Mouse (Mus musculus) hindbrain, embryonic 12.5 days (tissue): ENCODE measurements around the gene Pgbd1. TPM values are rescaled to one million over a fixed set of nuclear protein-coding genes. Genes with fewer than 3 reads are reported as not detected.
A peak's percentile ranks its signal among the peaks of the same experiment; 100 is the strongest.
"Not testable (repeated sequence)": the region's sequence is repeated elsewhere in the genome, so short reads cannot be mapped to it uniquely, and the experiment has no call there.

Source experiments
- ATAC-seq: fragments of 200-750 bp; cut with Nextera tagmentation; 2 replicates; pipeline ENCODE4 v1.8.0; 2017; ENCODE audit warnings: moderate TSS enrichment; ENCODE audit not compliant: low FRiP score
- H3K27ac ChIP-seq: fragments of 300-500 bp; sonication (generic); 2 replicates; pipeline ENCODE4 v1.5.1; 2016; ENCODE audit warnings: mild to moderate bottlenecking
- H3K27me3 ChIP-seq: fragments of 300-500 bp; sonication (generic); 2 replicates; pipeline ENCODE4 v1.6.1; 2016; ENCODE audit warnings: mild to moderate bottlenecking
- H3K36me3 ChIP-seq: fragments of 300-500 bp; sonication (generic); 2 replicates; pipeline ENCODE4 v1.6.1; 2016; ENCODE audit warnings: mild to moderate bottlenecking
- H3K4me1 ChIP-seq: fragments of 300-500 bp; sonication (generic); 2 replicates; pipeline ENCODE4 v1.6.1; 2016
- H3K4me2 ChIP-seq: fragments of 300-500 bp; sonication (generic); replicated peaks from 2 replicates; pipeline ENCODE4 v1.6.1; 2016; ENCODE audit warnings: mild to moderate bottlenecking
- H3K4me3 ChIP-seq: fragments of 300-500 bp; sonication (generic); 2 replicates; pipeline ENCODE4 v1.5.1; 2016; ENCODE audit warnings: mild to moderate bottlenecking
- H3K9ac ChIP-seq: fragments of 300-500 bp; sonication (generic); 2 replicates; pipeline ENCODE4 v1.6.1; 2016; ENCODE audit warnings: mild to moderate bottlenecking, moderate library complexity
- H3K9me3 ChIP-seq: fragments of 300-500 bp; sonication (generic); replicated peaks from 2 replicates; pipeline ENCODE4 v1.6.1; 2016; ENCODE audit warnings: mild to moderate bottlenecking
- WGBS: fragments of 180-500 bp; shearing (Covaris S2); methylation state at CpG from one replicate; pipeline ENCODE4 v1.1.7; 2016; 5-methylcytosine and 5-hydroxymethylcytosine counted together
- polyA plus RNA-seq: library from polyadenylated mRNA; unstranded; fragments of >200 nt; fragmentation: Nextera tagmentation; extraction: Ambion mirVana; gene quantifications from 2 replicates; pipeline ENCODE4 v1.2.1, GENCODE M21; 2016

Gene Pgbd1
- polyA plus RNA-seq, 1 experiment from 2014 or later, result 4.9 TPM

DNA sequence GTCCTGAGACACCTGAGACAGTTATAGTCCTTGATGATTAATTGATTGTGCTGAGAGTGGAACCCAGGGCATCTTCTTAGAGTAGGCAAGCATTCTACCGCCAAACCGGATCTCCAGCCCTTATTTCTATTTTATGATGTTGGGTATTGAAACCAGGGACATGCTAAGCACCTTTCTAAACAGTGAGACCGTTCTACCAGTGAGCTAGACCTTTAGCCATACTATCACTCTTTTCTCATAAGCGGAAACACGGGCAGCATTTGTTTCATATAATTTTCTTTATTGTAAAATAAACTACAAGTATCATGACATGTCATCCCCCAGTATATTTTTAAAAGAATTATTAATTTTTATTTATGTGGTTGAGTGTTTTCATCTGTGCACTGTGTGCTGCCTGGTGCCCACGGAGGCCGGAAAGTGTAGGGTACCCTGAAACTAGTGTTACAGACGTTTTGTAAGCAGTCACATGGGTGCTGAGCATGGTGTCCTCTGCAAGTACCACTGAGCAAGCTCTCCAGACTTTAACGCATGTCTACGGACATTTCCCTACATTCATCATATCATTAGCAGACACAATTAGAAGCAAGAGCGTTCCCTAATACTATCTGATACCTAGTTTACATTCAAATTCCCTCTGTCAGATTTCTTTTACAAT, 31.9 kb downstream of the Pgbd1 start:
- H3K27ac ChIP-seq, result peak overlapping the region; percentile 72
- H3K9ac ChIP-seq, result peak overlapping the region; percentile 66
- WGBS, result 48% methylated on average over 11 of the region's 11 CpGs
- no peaks in the 10 kb centered on the region for H3K9me3 ChIP-seq
- H3K27me3 ChIP-seq, result 0 out of 2 replicates have a peak, but pooled peaks cover 3% of the 10 kb centered on the region
- H3K4me1 ChIP-seq, result peaks cover 3% of the 10 kb centered on the region
- no peaks in the 10 kb centered on the region for H3K36me3 ChIP-seq
- peak overlapping the region; percentile 52 for H3K4me3 ChIP-seq
- peak overlapping the region; percentile 67 for H3K4me2 ChIP-seq
- ATAC-seq, result peak; percentile 23

DNA sequence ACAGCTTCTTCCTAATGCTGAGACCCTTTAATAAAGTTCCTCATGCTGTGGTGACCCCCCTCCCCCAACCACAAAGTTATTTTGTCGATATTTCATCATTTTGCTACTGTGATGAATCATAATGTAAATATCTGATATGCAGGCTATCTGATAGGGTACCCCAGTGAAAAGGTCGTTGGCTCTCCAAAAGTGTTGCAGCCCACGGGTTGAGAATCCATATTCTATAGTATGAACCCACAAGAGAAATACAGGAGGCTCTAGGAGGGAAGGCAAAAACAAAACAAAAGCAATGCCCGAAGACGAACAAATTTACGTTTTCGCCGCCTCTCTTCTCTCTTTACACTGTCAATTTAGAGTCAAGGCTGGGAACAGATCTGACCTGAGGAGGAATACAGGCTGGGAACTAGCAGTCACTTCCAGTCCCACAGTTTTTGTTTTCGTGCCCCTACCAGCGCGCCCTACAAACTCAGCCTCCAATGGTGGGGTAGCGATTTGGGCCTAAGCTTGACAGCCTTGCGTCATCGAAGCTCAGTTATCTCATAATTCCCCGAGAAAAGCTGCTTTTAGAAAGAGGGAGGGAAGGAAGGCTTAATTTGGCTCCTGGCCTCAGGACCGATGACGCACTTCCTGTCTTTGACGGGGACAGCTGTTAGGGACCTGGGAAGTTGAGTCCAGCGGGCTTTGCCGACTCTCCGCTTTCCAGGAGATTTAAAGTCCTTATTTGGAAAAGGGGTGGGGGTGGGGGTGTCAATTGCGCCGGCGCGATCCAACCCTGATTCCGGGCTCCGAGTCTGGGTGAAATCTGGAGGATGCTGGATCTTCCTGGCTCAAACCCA, 32.7 kb downstream of the Pgbd1 start:
- ATAC-seq, result peak; percentile 96
- Histone ChIP-seq H3K4me3 (peak overlapping the region; percentile 52), H3K27ac (peak overlapping the region; percentile 72), H3K9me3 (no peaks in the 10 kb centered on the region), H3K4me2 (peak overlapping the region; percentile 67), H3K27me3 (0 out of 2 replicates have a peak, but pooled peaks cover 3% of the 10 kb centered on the region), H3K9ac (peak overlapping the region; percentile 66), H3K4me1 (peaks cover 3% of the 10 kb centered on the region), H3K36me3 (no peaks in the 10 kb centered on the region)
- WGBS, result 5% methylated on average over 27 of the region's 27 CpGs

DNA sequence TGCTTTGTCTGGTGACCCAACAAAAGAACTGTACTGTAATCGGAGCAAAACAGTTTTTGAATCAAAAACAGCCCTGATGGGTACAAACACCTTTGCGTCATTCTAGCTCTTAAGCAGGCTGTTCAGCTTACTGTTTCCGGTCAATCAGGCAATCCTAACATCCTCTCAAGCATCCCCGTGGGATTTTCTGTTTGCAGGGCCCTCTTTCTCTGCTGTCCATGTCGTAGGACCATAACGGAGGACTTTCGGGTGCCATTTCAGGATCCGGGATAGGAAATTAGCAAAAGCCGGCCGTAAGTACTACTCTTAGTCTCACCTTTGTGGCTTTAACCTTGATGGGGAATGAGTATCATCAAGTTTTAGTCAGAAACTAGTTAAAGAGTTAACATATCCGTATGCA, 33.5 kb downstream of the Pgbd1 start:
- H3K9ac ChIP-seq, result no peak overlapping the region
- H3K4me1 ChIP-seq, result peaks cover 3% of the 10 kb centered on the region
- H3K4me2 ChIP-seq, result no peak overlapping the region
- H3K27me3 ChIP-seq, result 0 out of 2 replicates have a peak, but pooled peaks cover 3% of the 10 kb centered on the region
- no peaks in the 10 kb centered on the region for H3K36me3 ChIP-seq
- no peak for ATAC-seq
- H3K4me3 ChIP-seq, result no peak overlapping the region
- H3K27ac ChIP-seq, result no peak overlapping the region
- H3K9me3 ChIP-seq, result no peaks in the 10 kb centered on the region
- 81% methylated on average over 11 of the region's 11 CpGs for WGBS

DNA sequence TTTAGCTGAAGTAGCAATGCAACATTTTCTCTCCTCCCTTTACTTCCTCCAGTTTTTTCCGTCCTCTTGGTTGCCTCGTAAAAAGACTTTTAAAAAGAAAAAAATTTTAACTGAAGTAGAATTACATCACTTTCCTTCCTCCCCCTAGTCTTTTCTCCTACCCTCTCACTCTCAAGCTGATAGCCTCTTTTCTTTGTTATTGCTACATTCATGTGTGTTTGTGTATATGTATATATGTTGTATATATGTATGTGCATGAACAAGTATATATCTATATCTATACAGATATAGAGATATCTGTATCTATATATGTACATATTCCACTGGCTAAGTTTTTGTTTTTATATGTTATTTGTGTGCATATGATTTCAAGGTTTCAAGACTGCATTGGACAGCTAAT, 38.0 kb downstream of the Pgbd1 start:
- Histone ChIP-seq H3K27ac (no peak overlapping the region), H3K4me2 (peak overlapping the region; percentile 75), H3K4me1 (peaks cover 19% of the 10 kb centered on the region), H3K9me3 (no peaks in the 10 kb centered on the region), H3K9ac (peak overlapping the region; percentile 77; the same call in 1 of the 2 replicates), H3K27me3 (0 out of 2 replicates have a peak, but pooled peaks cover 3% of the 10 kb centered on the region), H3K36me3 (peaks cover 8% of the 10 kb centered on the region; the same call in 1 of the 2 replicates), H3K4me3 (peak overlapping the region; percentile 57)
- ATAC-seq, result peak; percentile 65
- 0% methylated on average over 2 of the region's 2 CpGs for WGBS

DNA sequence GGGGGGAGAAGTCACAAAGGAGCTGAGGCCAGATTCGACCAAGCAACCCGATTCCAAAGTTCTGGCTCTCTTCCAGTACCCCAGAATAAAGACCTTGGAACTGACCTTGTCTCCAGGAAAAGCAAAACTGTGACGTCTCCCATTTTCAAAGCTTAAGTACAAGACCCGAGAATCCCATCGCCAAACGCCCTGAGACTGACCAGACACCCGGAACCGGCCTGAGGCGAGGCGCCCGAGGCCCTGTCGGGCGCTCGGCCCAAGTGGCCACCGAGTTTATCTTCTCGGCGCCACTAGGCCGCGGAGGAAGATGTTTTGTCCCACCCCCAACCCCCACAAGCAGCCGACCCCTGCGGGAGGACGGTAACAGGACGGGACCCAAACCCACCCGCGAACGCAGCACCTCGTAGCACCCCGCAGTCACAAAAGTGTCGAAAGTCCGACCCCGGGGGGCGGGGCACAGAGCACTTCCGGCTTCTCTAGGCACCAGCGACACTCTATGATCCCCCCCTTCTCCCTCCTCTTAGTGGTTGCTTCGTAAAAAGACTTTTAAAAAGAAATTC, 38.5 kb downstream of the Pgbd1 start, which contains the start of gene Zkscan3:
Gene Zkscan3 (minus strand): TSS at position 469 of the 560 bp plus-strand sequence.
- peaks cover 8% of the 10 kb centered on the region; the same call in 1 of the 2 replicates for H3K36me3 ChIP-seq
- H3K27ac ChIP-seq, result no peak within 1 kb of the TSS
- peak within 1 kb of the TSS; percentile 57 for H3K4me3 ChIP-seq
- H3K27me3 ChIP-seq, result 0 out of 2 replicates have a peak, but pooled peaks cover 3% of the 10 kb centered on the region
- ATAC-seq, result peak; percentile 95
- no peaks in the 10 kb centered on the region for H3K9me3 ChIP-seq
- H3K4me1 ChIP-seq, result peaks cover 18% of the 10 kb centered on the region
- peak within 1 kb of the TSS; percentile 77 for H3K9ac ChIP-seq
- WGBS, result under 1% methylated on average over 35 of the region's 35 CpGs
- peak within 1 kb of the TSS; percentile 75 for H3K4me2 ChIP-seq

DNA sequence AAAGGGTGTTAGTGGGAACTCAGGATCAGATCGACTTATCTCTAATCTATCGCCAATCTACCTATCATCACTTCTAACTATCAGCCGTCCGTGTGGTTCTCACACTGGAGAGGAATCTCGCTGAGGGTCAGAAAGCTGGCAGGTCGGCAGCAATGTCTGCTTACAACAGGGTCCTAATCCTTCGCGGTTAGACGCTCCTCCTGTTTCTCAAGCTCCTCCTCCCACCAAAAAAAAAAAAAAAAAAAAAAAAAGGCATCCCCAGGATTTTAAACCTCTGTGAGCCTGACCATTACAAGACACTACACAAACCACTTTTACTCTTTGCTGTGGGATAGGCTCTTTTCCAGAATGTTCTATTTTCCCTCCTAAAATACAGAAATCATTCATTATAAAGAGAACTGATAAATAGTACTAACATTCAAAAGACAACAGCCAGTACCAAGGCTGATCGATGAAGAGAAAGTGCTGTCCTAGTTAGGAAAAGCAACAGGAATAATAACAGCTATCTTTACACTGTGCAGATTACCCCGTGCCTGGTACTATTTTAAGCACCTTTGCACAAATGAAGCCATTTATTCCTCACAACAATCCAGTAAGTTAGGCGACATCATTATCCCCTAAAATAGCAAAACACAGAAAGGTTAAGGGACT, 39.1 kb downstream of the Pgbd1 start:
- H3K27me3 ChIP-seq, result 0 out of 2 replicates have a peak, but pooled peaks cover 3% of the 10 kb centered on the region
- ATAC-seq, result peak; percentile 70
- 22% methylated on average over 12 of the region's 12 CpGs for WGBS
- H3K36me3 ChIP-seq, result peaks cover 11% of the 10 kb centered on the region
- peak overlapping the region; percentile 75 for H3K4me2 ChIP-seq
- no peaks in the 10 kb centered on the region for H3K9me3 ChIP-seq
- peaks cover 18% of the 10 kb centered on the region for H3K4me1 ChIP-seq
- peak overlapping the region; percentile 57 for H3K4me3 ChIP-seq
- H3K27ac ChIP-seq, result no peak overlapping the region
- H3K9ac ChIP-seq, result peak overlapping the region; percentile 77

DNA sequence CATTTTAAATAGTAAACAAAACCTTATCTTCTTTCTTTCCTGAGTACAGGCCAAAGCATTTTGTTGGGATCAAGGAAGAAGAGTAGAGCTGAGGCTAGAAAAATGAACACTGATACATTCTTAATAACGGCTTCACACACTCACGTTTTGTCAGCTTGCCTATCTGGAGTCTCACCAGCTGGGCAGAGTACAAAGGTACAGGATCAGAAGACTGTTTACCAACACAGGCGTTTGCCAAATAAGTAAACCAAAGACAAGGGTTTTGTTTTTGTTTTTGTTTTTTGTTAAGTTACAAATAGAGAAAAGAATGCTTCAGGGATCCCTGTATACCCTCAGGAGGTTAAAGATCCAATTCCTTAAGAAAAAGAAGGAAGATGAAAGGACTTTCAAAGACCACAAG, 39.7 kb downstream of the Pgbd1 start:
- Histone ChIP-seq H3K9me3 (no peaks in the 10 kb centered on the region), H3K4me3 (peak overlapping the region; percentile 57), H3K27ac (no peak overlapping the region), H3K4me1 (peaks cover 18% of the 10 kb centered on the region), H3K9ac (peak overlapping the region; percentile 77), H3K4me2 (peak overlapping the region; percentile 75), H3K36me3 (peaks cover 17% of the 10 kb centered on the region), H3K27me3 (no peaks in the 10 kb centered on the region)
- WGBS, result 82% methylated on average over 3 of the region's 3 CpGs
- ATAC-seq, result no peak

DNA sequence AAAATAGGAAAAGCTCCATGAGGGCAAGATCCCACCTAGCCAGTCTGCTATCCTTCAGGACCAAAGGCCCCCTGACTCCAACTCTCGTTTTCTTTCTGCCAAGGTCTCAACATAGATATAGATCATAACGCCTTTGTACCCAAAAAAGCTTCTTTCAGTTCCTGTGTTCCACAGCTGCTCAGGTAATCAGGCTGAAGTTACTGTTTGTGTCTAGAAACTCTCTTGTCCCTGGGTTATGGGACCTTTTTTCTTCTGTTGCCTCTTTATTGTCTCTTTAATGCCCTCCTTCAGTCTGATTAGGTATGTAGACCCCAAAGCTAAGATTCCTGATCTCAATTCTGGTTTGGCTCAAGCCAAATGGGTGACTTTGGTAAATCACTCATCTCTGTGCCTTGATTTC, 43.4 kb downstream of the Pgbd1 start:
- 92% methylated on average over 2 of the region's 2 CpGs for WGBS
- no peak overlapping the region for H3K4me3 ChIP-seq
- H3K4me2 ChIP-seq, result no peak overlapping the region
- H3K9ac ChIP-seq, result no peak overlapping the region
- no peaks in the 10 kb centered on the region for H3K27me3 ChIP-seq
- no peak for ATAC-seq
- H3K27ac ChIP-seq, result no peak overlapping the region
- H3K36me3 ChIP-seq, result peaks cover 49% of the 10 kb centered on the region
- H3K9me3 ChIP-seq, result no peaks in the 10 kb centered on the region
- peaks cover 18% of the 10 kb centered on the region for H3K4me1 ChIP-seq

DNA sequence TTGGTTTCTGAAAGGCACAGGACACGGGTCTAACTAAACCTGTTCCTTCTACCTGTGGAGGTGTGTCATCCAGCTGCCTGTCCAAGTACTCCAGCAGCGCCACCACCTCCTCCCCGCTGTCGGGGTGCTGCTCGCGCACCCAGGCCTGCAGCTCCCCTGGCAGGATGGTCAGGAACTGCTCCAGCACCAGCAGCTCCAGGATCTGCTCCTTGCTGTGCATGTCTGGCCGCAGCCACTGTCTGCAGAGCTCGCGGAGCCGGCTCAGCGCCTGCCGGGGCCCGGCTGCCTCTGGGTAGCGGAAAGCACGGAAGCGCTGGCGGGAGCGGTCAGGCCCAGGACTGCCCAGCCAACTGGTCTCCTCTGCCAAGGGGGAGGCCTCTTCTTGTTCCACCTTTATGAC, 44.8 kb downstream of the Pgbd1 start:
- not testable (repeated sequence) for H3K9me3 ChIP-seq, H3K27me3 ChIP-seq, H3K9ac ChIP-seq, H3K27ac ChIP-seq, H3K4me3 ChIP-seq, H3K4me2 ChIP-seq
- H3K36me3 ChIP-seq, result peaks cover 63% of the 10 kb centered on the region
- 0 out of 2 replicates have a peak, but pooled peaks have one; percentile 46 for ATAC-seq
- peaks cover 12% of the 10 kb centered on the region for H3K4me1 ChIP-seq
- WGBS, result 94% methylated on average over 18 of the region's 18 CpGs

DNA sequence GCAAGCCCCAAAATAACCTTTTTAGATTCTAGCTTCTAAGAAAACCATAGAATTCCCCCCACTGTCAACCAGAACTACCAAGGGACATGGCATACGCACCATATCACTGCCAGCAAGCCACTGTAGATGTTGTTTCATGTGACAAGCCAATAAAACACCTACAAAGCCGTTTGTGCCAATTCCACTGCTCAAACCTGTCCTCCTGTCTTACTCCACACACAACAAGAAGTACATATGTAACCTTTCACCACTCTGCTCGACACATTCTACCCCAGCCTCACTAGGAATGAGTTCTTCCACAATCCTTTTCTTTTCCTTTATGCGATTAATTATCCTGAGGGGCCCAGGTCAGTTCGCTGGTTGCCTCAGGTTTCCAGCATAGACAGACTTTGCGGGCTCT, 45.2 kb downstream of the Pgbd1 start:
- ATAC-seq, result no peak
- Histone ChIP-seq H3K4me2 (no peak overlapping the region), H3K4me3 (no peak overlapping the region), H3K4me1 (0 out of 2 replicates have a peak, but pooled peaks cover 9% of the 10 kb centered on the region), H3K27me3 (no peaks in the 10 kb centered on the region), H3K27ac (no peak overlapping the region), H3K9me3 (no peaks in the 10 kb centered on the region), H3K36me3 (peaks cover 67% of the 10 kb centered on the region), H3K9ac (no peak overlapping the region)
- 95% methylated on average over 6 of the region's 6 CpGs for WGBS

DNA sequence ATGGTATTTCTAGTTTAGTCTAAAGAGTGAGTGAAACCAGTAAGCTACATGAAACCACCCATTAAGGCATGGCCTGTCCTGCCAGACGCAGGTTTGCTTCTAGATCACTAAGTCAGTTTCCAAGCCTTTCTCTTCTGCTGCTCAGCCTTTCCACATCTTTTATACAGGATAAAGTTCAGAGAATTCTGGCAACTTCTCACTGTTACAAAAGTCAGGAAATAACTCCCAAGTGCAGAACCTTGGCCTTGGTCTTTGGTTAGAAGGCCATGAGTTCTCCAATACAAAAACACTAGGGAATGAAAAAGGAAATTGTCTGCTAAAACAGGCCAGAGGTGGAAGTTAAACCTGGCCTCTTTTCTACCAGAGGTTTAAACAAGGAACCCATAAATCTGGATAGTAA, 45.6 kb downstream of the Pgbd1 start:
- H3K27ac ChIP-seq, result no peak overlapping the region
- WGBS, result 100% methylated on average over 1 of the region's 1 CpGs
- 0 out of 2 replicates have a peak, but pooled peaks cover 9% of the 10 kb centered on the region for H3K4me1 ChIP-seq
- no peak overlapping the region for H3K4me2 ChIP-seq
- ATAC-seq, result no peak
- no peaks in the 10 kb centered on the region for H3K27me3 ChIP-seq
- no peak overlapping the region for H3K9ac ChIP-seq
- H3K9me3 ChIP-seq, result no peaks in the 10 kb centered on the region
- H3K4me3 ChIP-seq, result no peak overlapping the region
- peaks cover 71% of the 10 kb centered on the region for H3K36me3 ChIP-seq

DNA sequence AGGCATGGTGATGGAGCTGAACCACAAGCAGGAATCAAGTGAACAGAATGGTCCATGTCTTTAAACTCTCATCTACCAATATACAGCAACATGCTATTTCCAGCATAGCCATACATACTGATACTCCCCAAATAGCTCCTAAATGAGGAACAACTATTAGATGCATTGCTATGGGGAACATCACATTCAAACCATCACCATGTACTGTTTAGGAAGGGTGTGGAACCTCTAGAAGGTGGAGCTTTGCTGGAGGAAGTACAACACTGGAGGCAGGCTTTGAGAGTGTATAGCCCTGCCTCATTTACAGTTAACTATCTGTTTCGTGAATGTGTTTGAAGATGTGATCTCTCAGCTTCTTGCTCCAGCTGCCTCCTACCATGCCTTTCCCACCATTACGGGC, 63.1 kb downstream of the Pgbd1 start:
- no peaks in the 10 kb centered on the region for H3K9me3 ChIP-seq
- no peaks in the 10 kb centered on the region for H3K27me3 ChIP-seq
- no peak overlapping the region for H3K27ac ChIP-seq
- H3K4me1 ChIP-seq, result no peaks in the 10 kb centered on the region
- H3K9ac ChIP-seq, result no peak overlapping the region
- no peak overlapping the region for H3K4me2 ChIP-seq
- no peaks in the 10 kb centered on the region for H3K36me3 ChIP-seq
- H3K4me3 ChIP-seq, result no peak overlapping the region
- ATAC-seq, result no peak
- 90% methylated on average over 2 of the region's 2 CpGs for WGBS
